Mouse (Mus musculus) retina, embryonic 14.5 days (tissue): ENCODE results near the gene Cdk19.

Experiments used
- DNase-seq: peaks from one replicate; pipeline ENCODE4 v3.0.0-alpha.2; 2015; ENCODE audit warnings: low spot score

Gene Cdk19

DNA sequence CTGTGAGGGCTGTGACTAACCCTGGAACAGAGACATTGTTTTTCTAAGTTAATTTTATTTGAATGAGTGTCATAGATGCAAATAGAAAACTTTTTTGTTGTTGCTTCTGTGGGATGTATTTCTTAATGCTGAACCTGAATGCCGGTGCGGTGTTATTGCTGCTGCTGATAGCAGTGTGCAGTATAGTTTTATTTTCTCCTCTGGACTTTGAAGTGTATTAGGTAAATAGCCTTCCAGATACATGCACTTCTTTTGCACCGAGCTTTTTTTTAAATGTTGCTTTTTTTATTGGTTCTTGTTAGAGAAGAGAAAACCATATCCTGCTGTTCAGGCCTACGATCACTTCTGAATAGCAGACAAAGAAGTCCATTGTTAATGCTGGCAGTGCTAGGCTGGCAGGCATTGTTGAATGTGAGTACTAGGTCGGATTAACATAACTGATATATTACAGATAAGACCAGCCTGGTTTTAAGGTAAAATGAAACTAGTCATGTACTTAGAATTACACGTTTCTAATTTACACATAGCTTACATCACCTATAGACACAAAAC is 104.5 kb downstream of the Cdk19 start:
- DNase-seq: peak; percentile 71

DNA sequence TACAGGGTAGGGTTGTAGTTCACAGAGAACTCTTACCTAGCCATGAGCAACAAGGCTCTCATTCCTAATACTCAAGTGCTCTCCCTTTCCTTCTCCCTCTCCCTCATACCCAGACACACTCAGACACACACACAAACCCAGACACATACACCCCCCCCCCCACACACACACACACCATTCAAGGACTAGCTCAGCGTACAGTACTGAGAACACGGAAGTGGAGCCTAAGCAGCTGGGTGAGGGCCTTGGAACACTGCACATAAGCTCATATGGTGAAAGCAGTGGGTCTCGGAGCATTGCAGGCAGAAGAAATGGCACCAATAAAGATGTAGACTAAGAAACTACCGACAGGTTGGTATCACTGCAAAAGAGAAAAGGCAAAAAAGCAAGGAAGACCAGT is 105.2 kb downstream of the Cdk19 start:
- DNase-seq: no peak

DNA sequence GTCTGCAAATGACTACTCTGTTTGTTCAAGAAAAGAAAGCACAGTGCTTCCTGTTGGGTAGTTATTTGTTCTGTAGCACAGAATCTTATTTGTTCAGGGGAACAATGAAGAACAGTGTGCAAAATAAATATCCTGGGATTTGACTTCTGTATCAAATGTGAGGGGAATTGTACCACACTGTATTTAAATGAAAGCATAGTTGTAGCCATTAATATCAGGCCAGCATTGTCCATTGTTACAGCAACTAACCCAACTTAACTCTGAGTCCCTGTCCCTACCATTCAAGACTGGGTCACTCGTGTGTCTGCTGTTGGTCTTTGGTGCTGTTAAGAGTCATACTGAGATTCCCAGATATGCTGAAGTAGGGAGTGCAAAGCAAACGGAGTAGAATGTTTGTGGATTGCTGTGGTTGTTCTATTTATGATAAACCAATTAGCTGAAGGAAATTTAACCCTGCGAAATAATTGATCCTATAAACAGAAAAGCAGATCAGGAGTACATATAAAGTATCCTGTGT is 106.8 kb downstream of the Cdk19 start:
- peak; percentile 18 for DNase-seq

DNA sequence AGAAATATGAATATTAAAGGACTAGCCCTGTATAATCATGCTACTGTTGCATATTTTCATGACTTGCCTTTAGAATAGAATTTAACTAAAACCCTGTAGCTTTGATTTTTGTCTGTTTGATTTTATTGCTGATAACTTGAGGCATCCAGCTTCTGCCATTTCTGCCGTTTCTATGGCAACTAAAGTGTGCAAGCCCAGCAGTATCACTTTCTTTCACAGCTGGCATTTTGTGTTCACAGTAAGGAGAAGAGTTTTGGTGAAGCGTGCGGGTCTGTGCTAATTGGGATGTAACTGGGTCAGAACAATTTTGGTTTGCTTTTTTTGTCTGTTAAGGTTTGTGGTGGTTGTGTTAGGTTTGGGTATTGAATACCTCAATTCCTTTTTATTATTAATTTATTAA is 107.3 kb downstream of the Cdk19 start:
- DNase-seq: peak; percentile 75

DNA sequence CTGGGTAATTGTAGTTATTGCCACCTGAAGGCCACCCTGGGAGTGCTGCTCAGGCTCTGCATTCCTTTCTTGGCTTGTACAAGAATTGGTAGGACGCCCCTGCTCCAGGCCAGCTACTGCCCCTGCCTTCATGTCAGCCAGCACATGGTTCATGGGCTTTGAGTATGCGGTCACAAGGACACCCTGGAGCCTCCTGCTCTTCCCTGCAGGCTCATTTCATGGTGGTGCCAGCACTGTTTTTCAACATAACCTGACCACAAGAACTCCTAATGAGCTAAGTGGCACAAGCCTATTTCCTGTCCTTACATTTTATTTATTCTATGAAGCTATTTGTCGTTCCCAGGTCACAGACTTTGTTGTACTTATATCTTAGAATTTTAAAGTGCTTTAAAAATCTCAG is 107.9 kb downstream of the Cdk19 start:
- DNase-seq: peak; percentile 37

DNA sequence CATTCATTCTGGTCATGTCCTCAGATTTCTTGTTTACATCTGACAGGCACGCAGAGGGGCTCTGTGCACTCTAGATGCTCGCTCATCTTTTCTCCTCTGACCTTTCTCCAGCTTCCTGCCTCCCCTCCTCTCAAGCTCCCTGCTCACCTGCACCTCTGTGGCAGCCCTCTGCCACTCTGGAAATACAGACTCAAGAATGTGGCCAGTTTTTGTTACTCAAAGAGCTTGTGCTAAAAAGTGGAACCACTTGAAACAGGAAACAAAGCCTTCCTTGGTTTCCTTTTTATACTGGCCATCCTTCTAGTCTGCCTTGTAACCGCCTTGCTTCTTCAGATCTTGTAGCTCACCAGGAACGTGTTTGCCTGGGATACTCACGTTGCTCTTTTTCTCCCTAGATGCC is 108.6 kb downstream of the Cdk19 start:
- DNase-seq: no peak

DNA sequence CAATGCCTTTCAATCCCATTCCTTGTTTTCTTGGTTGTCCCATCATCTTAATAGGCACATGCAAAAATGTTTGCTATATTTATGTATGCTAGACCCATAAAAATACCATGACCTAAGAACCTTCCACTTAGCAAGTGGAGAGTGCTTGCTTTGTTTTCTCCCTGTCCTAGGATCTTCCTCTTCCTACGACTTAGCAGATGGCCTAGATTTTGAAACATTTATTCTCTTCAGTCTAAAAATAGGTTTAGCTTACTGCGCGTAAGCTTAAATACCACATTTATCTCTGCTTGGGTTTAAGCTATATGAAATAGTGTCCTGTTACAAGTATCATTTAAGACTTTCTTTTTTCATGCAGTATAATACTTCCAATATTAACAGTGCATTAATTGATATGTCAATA is 109.1 kb downstream of the Cdk19 start:
- DNase-seq: no peak

DNA sequence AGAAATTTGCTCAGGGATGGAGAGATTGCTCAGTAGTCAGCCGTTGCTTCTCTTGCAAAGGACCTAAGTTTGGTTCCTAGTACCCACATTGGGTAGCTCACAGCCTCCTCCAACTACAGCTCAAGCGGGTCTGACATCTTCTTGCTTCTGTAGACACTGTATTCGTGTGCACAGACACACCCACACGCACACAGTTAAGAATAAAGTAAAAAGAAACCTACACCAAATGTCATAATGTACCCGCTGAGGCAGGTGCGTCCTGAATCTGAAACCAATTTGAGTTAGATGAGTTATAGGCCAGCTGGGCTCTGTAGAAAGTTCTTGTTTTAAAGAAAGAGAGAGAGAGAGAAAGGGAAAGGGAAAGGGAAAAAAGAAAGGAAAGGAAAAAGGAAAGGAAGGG is 110.2 kb downstream of the Cdk19 start:
- no peak for DNase-seq

DNA sequence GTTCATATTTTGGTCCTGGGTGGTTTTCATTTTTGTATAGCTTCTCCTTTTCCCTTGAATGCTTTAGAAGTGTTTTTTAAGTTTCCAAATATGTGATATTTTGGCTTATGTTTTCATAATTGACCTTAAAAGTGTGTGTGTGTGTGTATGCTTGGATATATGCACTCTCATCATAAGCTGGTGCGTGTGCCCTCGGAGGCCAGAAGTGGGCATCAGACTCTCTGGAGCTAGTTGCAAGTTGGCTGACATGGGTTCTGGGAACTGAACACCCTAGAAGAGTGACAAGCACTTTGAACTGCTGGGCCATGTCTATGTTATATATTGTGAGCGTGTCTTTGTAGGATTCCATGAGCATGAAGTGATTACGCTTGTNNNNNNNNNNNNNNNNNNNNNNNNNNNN is 110.8 kb downstream of the Cdk19 start:
- no peak for DNase-seq

DNA sequence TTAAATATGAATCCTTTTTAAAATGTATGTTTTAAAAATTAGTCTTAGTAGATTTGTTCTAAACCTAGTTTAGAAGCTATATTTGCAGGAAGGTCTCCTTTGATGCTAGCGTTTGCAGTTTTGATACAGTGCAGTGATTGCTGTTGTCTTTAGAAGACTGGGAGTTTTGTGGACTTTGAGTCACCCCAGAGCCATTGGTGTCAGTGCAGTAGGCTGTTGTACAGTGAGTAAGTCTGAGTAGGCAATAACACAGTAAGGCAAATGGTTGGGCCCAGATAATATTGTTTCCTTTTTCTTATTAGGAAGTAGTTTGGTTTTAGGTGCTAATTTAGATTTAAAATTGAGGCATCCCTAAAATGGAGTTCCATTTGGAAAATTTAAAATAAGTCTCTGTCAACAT is 117.8 kb downstream of the Cdk19 start:
- DNase-seq: no peak

DNA sequence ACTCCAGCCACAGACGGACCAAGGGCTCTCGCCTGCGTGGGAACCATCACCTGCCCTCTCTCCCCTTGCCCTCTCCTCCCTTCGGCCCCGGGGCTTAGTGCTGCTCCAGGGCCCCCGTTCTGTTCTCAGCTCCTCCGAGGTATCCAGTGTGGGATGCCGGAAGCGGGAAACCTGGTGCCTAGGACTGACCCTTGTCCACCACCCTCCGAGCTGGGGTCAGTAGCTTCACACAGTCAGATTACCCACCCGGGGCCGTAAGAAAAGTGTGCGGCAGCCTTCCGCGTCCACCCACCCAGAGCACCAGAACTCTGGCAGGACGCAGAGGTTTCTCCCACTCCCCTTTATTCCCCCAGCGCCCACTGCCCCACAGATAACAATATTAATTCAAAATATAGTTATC is 119.8 kb downstream of the Cdk19 start:
- no peak for DNase-seq

DNA sequence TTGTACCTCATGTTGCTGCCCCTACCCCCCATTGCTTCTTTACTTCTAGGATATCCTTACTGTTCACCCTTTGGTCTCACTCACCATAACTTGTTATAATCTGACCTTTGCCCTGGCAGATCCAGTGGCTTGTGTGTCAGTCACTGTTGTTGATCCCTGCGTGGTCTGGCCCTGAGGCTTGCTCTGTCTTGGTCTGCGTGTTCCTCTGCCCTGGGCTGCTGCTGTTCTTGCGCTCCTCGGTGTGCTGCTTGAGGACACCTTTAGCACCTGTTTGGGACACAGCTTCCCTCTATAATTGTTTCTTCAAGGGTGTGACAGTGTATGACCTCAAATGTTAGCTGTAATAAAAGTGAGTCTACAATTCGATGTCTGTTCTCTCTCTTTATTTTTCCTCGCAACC is 122.0 kb downstream of the Cdk19 start:
- DNase-seq: no peak

DNA sequence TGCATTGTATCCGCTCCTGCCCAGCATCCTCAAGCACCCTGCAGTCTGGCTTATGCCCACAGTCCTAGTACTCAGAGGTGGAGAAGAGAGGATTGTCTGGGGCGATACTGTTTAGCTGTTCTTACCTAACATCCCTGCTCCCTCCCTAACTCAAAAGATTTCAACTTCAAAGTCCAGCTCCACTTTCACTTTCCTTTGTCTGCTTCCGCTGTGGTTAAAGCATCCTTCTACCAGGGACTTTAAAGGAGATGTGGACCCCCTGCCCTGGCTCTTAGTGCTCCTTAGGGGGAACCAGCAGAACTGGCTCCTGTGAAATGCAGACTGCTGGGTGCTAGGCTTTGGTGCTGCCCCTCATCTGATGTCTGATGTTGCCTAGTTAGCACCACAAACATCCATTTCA is 122.9 kb downstream of the Cdk19 start:
- no peak for DNase-seq

DNA sequence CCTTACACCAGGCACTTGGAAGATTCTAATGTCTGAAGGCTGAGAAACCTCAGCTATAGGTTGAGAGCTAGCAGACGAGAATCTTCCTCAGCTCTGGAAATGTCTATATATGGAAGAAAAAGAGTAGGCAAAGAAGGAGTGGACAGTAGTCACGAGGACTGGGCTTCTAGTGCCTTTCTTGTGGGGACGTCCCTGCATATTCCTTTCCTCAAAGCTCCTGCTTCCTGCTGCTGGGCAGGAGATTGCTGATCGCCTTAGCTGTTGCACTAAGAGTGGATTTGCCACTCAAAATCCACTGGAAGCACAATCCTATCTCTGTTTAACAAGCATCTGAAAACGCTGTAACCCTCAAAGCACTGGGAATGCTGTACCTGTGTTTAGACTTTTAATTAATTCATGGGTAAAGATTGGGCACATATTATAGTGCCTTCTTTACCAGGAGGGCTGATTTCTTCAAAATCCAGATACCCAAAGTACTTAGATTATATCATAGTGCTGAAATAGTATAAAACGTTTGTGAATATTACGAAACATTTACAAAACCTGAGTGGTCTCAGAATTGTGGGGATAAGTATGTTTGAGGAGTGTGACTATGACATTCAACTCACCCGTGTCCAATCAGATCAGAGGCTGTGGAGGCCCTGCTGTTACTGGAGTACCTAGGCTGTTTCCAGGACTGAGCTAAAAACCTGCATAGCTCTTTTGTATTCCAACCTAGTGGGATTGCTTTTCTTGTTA is 128.0 kb downstream of the Cdk19 start:
- no peak for DNase-seq

DNA sequence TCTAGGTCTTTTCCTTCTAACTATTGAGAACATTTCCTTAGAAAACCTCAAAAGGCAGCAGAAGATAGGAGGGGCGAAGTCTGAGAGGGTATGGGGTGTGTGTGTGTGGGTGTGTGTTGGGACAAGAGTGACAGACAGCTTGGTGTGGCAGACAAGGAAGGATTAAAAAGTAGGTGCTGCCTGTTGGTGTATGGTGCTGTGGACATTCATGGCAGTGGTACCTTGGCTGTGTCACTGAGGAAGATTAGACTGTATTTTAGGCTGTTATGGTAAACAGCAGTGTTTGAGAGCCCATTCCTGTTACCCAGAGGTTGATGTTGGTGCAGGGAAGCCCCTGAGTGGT is 128.5 kb downstream of the Cdk19 start:
- no peak for DNase-seq

DNA sequence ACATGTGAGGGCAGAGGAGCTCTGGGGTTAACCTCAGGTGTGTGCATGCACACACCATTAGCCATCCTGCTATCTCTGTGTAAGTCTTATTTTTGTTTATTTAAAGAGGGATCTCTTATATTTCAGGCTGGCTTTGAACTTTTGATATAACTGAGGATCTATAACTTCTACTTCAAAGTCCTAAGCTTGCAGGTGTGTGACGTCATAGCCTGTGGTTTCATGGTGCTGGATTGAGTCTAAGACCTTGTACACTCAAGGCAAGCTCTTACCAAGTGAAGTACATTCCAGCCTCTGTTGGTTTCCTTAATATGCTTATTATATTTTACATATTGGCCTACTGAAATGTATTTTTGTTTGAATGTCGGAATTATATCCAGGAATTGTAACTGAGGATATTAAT is 129.8 kb downstream of the Cdk19 start:
- DNase-seq: no peak

DNA sequence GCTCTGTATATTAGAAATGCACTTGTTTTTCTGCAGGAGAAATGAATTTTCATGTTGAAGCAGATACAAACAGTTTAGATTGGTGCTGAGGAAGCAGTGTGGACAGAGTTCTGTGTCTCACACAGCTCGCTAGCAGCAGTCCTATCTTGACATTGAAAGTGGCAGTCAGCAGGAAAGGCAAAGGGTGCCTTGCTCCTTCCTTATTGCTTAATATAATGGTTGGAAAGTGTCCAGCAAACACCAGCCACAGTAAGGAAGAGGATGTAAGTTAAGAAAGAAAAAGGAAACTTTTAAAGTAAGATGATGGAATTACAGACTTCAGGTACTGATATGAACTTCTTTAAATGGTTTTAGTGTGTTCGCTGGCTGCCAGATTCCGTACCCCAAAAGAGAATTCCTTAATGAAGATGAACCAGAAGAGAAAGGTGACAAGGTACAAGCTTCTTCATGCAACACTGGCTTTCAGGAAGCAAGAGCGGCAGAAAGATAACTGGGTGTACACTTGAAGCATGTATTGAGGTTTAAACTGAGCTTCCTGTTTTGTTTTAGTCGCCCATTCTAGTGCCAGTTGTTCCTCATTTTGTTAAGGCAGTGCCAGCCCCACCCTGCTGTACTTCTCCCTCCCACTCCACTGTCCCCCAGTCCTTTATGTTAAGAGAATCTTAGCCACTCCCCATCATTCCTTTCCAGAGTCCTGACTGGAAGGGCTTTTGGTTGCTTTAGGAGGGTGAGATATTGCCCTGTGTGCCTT is 137.3 kb downstream of the Cdk19 start:
- DNase-seq: no peak

DNA sequence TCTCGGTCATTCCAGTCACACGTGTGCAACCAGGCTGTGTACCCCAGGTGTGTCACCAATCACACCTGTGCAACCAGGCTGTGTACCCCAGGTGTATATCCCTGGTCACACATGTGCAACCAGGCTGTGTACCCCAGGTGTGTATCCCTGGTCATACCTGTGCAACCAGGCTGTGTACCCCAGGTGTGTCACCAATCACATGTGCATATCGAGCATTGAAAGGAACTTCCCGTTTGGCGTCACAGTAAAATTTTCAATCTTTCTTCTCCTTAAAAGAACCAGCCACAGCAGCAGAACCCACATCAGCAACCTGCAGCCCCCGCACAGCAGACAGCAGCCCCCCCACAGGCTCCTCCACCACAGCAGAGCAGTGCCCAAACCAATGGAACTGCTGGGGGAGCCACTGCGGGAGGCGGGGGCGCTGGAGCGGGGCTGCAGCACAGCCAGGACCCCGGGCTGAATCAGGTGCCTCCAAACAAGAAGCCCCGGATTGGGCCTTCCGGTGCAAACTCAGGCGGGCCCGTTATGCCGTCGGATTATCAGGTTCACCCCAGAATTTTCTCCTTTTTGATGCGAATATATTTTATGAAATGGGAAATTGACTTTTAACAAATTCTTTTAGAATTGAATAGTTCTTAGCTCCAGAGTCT is 138.2 kb downstream of the Cdk19 start:
- DNase-seq: no peak

DNA sequence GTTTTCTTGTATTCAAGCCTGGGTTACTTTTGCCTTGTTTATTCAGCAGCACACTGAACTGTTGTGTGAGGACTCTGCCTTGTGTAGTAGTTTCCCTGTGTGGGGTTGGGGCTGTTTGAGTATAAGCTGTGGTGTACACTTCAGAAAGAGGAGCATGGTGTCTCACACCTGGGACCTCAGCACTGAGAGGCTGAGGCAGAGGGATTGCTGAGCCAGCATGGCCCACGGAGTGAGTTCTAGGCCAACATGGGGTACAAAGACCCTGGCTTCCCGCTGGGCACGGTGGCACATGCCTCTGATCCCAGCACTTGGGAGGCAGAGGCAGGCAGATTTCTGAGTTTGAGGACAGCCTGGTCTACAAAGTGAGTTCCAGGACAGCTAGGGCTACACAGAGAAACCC is 139.3 kb downstream of the Cdk19 start:
- DNase-seq: no peak

DNA sequence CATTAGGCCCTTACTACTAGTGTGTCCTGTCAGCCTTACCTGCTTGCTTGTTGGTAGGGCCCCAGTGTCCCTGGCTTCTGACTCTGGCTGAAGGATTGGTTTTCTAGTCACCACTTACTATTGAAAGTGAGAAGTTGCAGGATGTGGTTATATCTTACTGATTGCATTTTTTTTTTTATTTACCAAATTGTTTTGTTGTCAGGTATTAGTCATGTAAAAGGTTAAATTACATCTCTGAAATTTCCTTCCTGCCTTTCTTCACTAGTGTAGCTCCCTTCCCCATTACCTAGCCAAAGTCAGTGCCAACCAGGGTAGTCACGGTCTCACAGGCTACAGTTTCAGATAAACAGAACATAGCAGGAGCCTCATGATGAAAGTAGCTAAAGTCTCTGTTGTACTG is 139.9 kb downstream of the Cdk19 start:
- DNase-seq: no peak

DNA sequence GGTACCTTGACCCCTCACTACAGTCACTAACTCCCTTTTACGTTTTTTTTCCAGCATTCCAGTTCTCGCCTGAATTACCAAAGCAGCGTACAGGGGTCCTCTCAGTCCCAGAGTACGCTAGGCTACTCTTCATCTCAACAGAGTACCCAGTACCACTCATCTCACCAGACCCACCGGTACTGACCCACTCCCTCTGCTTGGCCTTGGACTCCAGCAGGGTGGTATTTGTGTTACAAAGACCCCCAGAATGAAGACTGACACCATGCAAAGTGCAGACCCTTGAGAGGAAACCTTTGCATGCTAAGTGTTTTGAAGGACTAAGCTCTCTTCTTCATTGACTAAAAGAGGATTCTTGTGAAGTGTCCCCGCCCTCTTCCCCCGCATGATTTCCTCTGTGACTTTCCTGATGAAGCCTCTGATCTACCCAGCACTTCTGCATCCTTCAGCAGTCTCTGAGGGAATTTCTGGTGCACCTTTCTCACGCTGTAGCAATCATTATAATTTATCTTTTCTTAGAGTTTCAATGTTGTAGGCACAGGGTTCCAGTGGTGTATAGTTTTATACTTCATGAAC is 140.3 kb downstream of the Cdk19 start:
- no peak for DNase-seq

DNA sequence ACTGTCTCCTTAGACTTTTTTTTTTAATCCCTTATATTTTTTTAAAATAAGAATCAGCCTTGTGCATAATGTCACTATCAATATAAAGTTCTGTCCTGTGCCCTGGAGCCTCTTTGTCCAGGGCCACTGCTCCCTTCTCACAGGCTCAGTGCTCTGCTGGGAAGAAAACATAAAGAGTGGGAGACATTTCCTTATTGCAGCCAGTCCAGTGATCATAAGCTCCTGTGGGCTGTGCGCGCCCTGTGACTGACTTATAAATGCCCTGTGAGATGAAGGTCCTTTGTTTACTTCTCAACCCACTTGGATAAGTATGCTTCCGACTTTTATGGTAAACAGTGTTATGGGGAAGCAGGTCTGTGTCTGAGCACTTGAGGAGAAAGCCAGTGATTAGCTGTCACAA is 142.2 kb downstream of the Cdk19 start:
- no peak for DNase-seq

DNA sequence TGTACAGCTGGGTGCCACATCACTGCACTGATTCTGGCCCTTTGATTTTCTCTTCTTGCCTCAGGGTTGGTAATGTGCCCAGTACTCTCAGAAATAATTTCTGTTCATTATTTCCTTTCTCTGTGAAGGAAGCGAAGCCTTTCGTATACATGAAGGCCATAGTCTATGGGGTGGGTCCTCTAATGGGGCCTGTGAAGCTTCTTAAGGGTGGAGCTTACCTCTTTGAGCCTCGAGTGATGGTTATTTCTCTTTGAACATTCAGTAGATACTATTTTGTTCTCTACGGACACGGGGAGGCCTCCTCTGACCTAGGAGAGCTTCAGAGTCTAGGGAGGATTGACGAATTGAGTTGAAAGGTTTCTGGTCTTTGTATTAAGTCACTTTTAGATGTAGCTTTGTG is 142.9 kb downstream of the Cdk19 start:
- DNase-seq: no peak
